Mouse (Mus musculus) gastrocnemius, postnatal 4 days (tissue): ENCODE results near the gene 2210016F16Rik. TPM values are rescaled to one million over a fixed set of nuclear protein-coding genes. Genes with fewer than 3 reads are reported as not detected.
A peak's percentile ranks its signal among the peaks of the same experiment; 100 is the strongest.
"Not testable (repeated sequence)": the region's sequence is repeated elsewhere in the genome, so short reads cannot be mapped to it uniquely, and the experiment has no call there.

Source experiments
- DNase-seq, 2 experiments: peaks; one replicate each; pipeline ENCODE4 v3.0.0; 2021 to 2022; ENCODE audit warnings: low spot score in 2 of 2, mixed read lengths in 2 of 2
- long read RNA-seq, 2 experiments: library from polyadenylated mRNA; stranded (forward); transcript quantifications; one replicate each; pipeline ENCODE4 v2.0.0; 2021
- total RNA-seq, 2 experiments: library from RNA; stranded (reverse); gene quantifications; 2 replicates each; pipeline ENCODE4 v1.2.3; 2021

Gene 2210016F16Rik
- total RNA-seq, result 10 to 100 TPM; 15.1 to 16.9 TPM
- long read RNA-seq, experiment 1, transcript 2210016F16Rik-201 (4 exons, 3,051 nt), result major isoform, 63 of 75 reads
- long read RNA-seq, experiment 1, partial matches to known transcripts, result 2 of 75 reads
- long read RNA-seq, experiment 1, other reads (novel, unspliced or antisense), result 10 of 75 reads
- long read RNA-seq, experiment 2, transcript 2210016F16Rik-201 (4 exons, 3,051 nt), result major isoform, 48 of 55 reads
- long read RNA-seq, experiment 2, partial matches to known transcripts, result 1 of 55 reads
- long read RNA-seq, experiment 2, other reads (novel, unspliced or antisense), result 6 of 55 reads

DNA sequence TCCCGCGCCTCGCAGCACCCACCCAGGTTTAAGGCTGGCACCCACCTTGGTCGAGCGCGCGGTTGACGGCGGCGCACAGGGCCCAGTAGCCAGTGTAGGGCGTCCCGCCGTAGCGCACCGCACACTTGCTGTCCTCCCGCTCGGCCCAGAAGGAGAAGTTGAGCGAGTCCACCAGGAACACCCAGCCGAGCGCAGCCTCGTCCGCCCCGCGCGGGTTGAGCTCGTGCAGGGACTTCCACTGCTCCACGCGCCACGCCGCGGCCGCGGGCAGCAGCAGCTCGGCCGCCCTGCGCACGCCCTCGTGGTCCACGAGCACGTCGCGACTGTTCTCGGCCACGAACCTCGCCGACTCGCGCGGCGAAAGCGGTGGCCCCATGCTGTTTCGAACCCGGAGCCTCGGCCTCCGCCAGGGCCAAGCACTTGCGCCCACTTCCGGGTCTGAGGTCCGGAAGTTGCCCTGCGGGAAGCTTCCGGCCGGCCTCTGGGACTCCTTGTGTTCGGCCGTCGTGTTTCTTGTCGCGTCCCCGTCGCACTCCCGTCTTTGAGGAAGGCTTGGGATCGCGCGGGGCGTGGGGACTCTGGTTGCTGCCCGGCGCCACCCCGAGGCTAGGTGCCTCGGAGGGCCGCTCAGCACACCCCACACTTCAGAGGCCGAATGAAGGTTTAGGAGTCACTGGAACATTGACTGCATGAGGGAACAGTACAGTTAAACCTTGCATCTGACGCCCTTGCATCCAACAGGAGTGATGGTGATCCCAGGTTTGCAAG is at the start of gene 2210016F16Rik:
2210016F16Rik (minus strand) TSS at position 447 of the 768 bp plus-strand sequence.
- DNase-seq, result peak; percentile 47 to 74

GRCm38 (mm10) chr13:58423061-58423660 is 38.1 kb upstream of the 2210016F16Rik start:
- no peak for DNase-seq

- no peak for DNase-seq
Observed at GRCm38 (mm10) chr13:58422242-58422641, 37.2 kb upstream of the 2210016F16Rik start.

- DNase-seq, result no peak
Observed at GRCm38 (mm10) chr13:58421026-58421425, 36.0 kb upstream of the 2210016F16Rik start.

GRCm38 (mm10) chr13:58419266-58419665 is 34.2 kb upstream of the 2210016F16Rik start:
- DNase-seq, result no peak

DNA sequence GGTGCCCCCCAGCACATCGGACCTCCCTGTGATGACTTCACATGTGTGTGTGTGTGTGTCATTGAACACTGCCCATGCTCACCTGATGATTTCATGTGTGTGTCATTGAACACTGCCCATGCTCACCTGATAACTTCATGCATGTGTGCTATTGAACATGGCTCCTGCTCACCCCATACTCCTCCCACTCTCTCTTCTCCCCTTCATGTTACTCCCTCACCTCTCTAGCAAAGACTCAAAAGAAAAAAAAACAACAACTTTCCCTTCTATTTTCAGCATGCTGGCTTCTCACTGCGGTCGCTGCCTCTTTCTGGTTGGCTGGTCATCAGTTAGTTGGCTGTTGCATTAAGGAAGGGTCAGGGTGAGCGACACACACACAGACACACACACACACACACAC is 33.6 kb upstream of the 2210016F16Rik start:
- DNase-seq, result no peak

- DNase-seq, result peak in 1 of 2 experiments; percentile 27
Observed at GRCm38 (mm10) chr13:58415838-58416237, 30.8 kb upstream of the 2210016F16Rik start.

- DNase-seq, result peak in 1 of 2 experiments; percentile 24
Observed at GRCm38 (mm10) chr13:58415374-58415773, 30.3 kb upstream of the 2210016F16Rik start.

- DNase-seq, result no peak
Observed at GRCm38 (mm10) chr13:58411073-58411472, 26.0 kb upstream of the 2210016F16Rik start.

GRCm38 (mm10) chr13:58403243-58403642 is 18.2 kb upstream of the 2210016F16Rik start, which contains the start of gene Hnrnpk:
Gene Hnrnpk, minus strand, starts transcription at chr13:58403343.
- DNase-seq, result not testable (repeated sequence)

GRCm38 (mm10) chr13:58402744-58403110 is 17.7 kb upstream of the 2210016F16Rik start:
- no peak for DNase-seq

GRCm38 (mm10) chr13:58402003-58402743 is 17.1 kb upstream of the 2210016F16Rik start, which contains the start of gene Rmi1:
Gene Rmi1, plus strand, starts transcription at chr13:58402248.
- DNase-seq, result peak; percentile 96 to 99

GRCm38 (mm10) chr13:58401135-58402002 is 16.3 kb upstream of the 2210016F16Rik start:
- peak; percentile 73 to 83 for DNase-seq

DNA sequence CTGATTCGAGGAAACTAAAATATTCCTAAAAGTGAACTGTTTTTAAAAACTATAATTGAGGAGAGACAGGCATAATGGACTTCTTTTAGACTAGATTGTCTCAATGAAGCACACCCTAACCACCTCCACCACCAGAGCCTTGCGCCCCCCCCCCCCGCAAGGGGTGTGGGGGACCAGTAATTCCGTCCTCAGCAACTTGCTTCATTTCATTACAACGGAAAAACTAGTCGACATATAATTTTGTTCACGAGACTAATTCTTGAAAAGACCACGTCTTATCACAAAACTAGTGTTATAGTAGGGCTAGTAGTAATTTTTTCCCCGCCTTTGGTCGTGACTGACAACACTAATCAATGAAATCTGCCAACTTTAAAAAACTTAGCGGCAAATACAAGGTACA is 15.6 kb upstream of the 2210016F16Rik start:
- no peak for DNase-seq

DNA sequence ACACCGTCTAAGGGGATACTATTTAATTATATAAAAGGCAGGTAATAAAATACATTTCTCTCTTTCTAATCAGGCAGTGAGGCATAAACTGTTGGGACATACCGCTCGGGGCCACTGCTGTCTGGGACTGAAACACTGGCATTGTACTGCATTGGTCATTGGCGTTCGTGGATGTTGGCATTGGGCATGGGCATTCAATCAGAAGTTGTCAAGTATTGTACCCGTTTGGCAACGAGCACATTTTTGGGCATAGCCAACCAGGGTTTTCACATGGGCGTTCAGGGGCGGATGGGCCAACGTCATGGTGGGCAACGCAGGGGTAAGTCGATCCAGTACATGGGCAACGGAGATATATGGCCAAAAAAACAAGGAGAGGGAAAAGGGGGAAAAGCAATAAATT is 12.6 kb upstream of the 2210016F16Rik start:
- DNase-seq, result no peak

GRCm38 (mm10) chr13:58394392-58394791 is 9.4 kb upstream of the 2210016F16Rik start:
- not testable (repeated sequence) for DNase-seq

DNA sequence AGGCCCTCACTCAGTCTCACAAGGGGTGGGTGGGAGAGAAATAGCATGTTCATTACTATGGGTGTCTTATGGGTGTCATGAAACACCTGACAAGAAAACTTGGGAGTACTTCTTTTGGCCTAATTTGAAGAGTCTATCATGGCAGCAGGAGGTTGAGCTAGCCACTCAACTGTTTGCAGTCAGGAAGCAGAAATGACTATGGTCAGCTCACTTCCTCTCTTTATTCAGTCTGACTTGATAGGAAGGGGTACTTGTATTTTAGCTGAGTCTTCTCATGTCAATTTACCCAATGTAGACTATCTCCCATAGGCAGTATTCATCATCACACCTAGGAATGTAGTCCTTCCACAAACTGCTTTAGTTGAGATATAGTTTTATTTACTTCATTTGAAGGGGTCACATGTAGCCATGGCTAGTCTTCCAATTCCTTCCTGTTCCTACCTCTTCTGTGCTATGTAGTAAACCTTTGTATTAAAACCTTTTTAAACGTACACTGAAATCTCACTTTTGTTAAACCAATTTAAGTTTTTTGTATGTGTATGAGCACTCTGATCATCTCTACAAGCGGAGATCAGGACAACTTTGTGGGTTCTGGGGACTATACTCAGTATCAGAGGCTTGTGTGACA is 4.4 kb upstream of the 2210016F16Rik start:
- DNase-seq, result no peak

DNA sequence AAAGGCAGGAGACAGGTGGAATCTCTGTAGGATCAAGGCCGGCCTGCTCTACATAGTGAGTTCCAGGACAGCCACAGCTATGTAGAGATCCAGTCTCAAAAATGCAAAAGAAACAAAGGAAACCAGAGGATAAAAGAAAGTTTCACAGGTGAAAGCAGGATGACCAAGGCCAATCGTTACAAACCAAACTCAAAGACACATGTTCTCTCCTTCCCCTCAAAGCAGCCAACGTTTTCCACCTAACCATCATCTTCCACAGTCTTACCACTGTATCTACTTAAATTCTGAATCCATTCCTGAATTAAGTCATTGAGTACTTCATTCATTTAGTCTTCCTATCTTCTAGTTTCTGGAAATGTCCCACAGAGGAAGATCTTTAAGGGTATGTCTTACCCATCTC is 3.4 kb upstream of the 2210016F16Rik start:
- DNase-seq, result no peak

DNA sequence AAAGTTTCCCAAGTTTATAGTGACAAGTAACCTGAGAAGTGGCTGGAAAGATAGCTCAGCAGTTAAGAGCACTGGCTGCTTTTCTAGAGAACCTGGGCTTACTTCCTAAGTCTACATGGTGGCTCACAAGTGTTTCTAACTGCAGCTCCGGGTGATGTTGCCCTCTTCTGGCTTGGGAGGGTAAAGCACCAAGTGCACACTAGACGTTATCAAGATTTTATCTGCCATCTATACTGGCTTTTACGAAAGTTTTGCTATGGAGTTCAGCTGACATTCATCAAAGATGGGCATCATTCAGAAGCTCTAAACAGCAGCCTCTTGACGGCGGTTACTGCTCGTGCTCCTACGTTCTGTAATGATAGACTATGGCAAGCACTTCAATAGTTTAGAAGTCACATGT is 2.9 kb upstream of the 2210016F16Rik start:
- DNase-seq, result peak in 1 of 2 experiments; percentile 68

GRCm38 (mm10) chr13:58385547-58385920 is 509 bp upstream of the 2210016F16Rik start:
- no peak for DNase-seq
